Comparison of ENCODE assay signal across 8 mouse cellular contexts in genomic region chr4:149733748-149734147, GRCm38 (mm10). TPM values are rescaled to one million over a fixed set of nuclear protein-coding genes. Genes with fewer than 3 reads are reported as not detected.
DNase-seq lines count a peak whose midpoint lies in the region; ATAC-seq and TF ChIP-seq lines count a peak whose summit lies in the region.

No protein-coding gene starts in this region.

- H3K9ac ChIP-seq in stomach, embryonic 15.5 days = no peak overlapping the region
- H3K9ac ChIP-seq in stomach, postnatal 0 days (ENCODE audit: low read length) = no peak overlapping the region

- no peak for ATAC-seq in stomach, embryonic 15.5 days (ENCODE audit: insufficient read depth, low FRiP score, low read depth)
- no peak for ATAC-seq in stomach, postnatal 0 days (ENCODE audit: low FRiP score, low TSS enrichment)

- intact Hi-C loops in left cerebral cortex, adult 2 months (cut with DNase I) = no loop called here

- no peaks in the 10 kb centered on the region for H3K9me3 ChIP-seq in stomach, embryonic 15.5 days
- H3K9me3 ChIP-seq in stomach, postnatal 0 days (ENCODE audit: control insufficient read depth, low read length) = no peaks in the 10 kb centered on the region

- H3K4me1 ChIP-seq in stomach, embryonic 15.5 days = peaks cover 45% of the 10 kb centered on the region
- H3K4me1 ChIP-seq in stomach, postnatal 0 days (replicated peaks; ENCODE audit: control insufficient read depth, insufficient read depth) = peaks cover 6% of the 10 kb centered on the region
- H3K4me1 ChIP-seq in lung, adult 2 months (ENCODE audit: control insufficient read depth, insufficient read depth, low read length) = peaks cover 11% of the 10 kb centered on the region

- H3K4me3 ChIP-seq in stomach, embryonic 15.5 days (replicated peaks) = no peak overlapping the region
- H3K4me3 ChIP-seq in stomach, postnatal 0 days (ENCODE audit: low read depth, low read length) = no peak overlapping the region
- no peak overlapping the region for H3K4me3 ChIP-seq in left cerebral cortex, adult 2 months
- H3K4me3 ChIP-seq in lung, adult 2 months (replicated peaks; ENCODE audit: extremely low read depth, low read depth, low read length) = no peak overlapping the region

- H3K36me3 ChIP-seq in stomach, embryonic 15.5 days = peaks cover 9% of the 10 kb centered on the region
- peaks cover 7% of the 10 kb centered on the region; the same call in 1 of the 2 replicates for H3K36me3 ChIP-seq in stomach, postnatal 0 days (ENCODE audit: control insufficient read depth, insufficient read depth, low read length)

- no peaks in the 10 kb centered on the region for H3K27me3 ChIP-seq in stomach, embryonic 15.5 days (replicated peaks)
- H3K27me3 ChIP-seq in stomach, postnatal 0 days (ENCODE audit: control insufficient read depth, insufficient read depth, low read length) = no peaks in the 10 kb centered on the region

- H3K27ac ChIP-seq in stomach, embryonic 15.5 days = no peak overlapping the region; the same call in 1 of the 2 replicates
- H3K27ac ChIP-seq in stomach, postnatal 0 days (replicated peaks) = no peak overlapping the region
- H3K27ac ChIP-seq in left cerebral cortex, adult 2 months = peak overlapping the region; percentile 80

- DNase-seq in stomach, postnatal 0 days (ENCODE audit: low spot score) = no peak
- peak; percentile 57 to 68 for DNase-seq in heart, adult 9 months (ENCODE audit: low spot score in 2 of 2)
- peak in 1 of 2 experiments; percentile 61 for DNase-seq in left cerebral cortex, adult 2 months (ENCODE audit: extremely low spot score in 1 of 2, low spot score in 2 of 2)
- DNase-seq in telencephalon, adult 2 months (ENCODE audit: low read depth, low spot score) = peak; percentile 51
- no peak for DNase-seq in ovary, postnatal 10 days (ENCODE audit: low spot score)
- DNase-seq in gastrocnemius, postnatal 4 days (ENCODE audit: low spot score in 2 of 2) = no peak
- DNase-seq in lung, adult 2 months = no peak

- TF ChIP-seq POLR2A in lung, adult 2 months (IDR thresholded peaks at IDR 0.05; ENCODE audit: borderline replicate concordance, extremely low read depth, low read depth, low read length) = no peak

- 63% methylated on average over 6 of the region's 6 CpGs for WGBS in stomach, embryonic 15.5 days
- 67% methylated on average over 6 of the region's 6 CpGs for WGBS in stomach, postnatal 0 days
- WGBS in lung, adult 2 months = 61% methylated on average over 6 of the region's 6 CpGs

- TF ChIP-seq CTCF in stomach, postnatal 0 days (IDR thresholded peaks at IDR 0.05; ENCODE audit: low read depth) = no peak
- no peak for TF ChIP-seq CTCF in left cerebral cortex, adult 2 months (IDR thresholded peaks at IDR 0.05)
- TF ChIP-seq CTCF in lung, adult 2 months (IDR thresholded peaks at IDR 0.05; ENCODE audit: insufficient read depth, low read length) = no peak

- H3K4me2 ChIP-seq in stomach, embryonic 15.5 days = 0 out of 2 replicates have a peak overlapping the region, but pooled peaks have one; percentile 2
- no peak overlapping the region for H3K4me2 ChIP-seq in stomach, postnatal 0 days (replicated peaks; ENCODE audit: low read depth)

- no peak for TF ChIP-seq EP300 in stomach, postnatal 0 days (optimal IDR thresholded peaks at IDR 0.05)

RNA-seq across cellular contexts. Expression of gene Tmem201, which starts 4.1 kb away (rescaled TPM):
- polyA plus RNA-seq in stomach, embryonic 15.5 days (2015; fragmentation: Nextera tagmentation; extraction: Ambion mirVana) = 24.0 and 26.8 TPM in 2 replicates
- polyA plus RNA-seq in stomach, postnatal 0 days (2015; fragmentation: Nextera tagmentation; extraction: Ambion mirVana) = 7.5 and 8.6 TPM in 2 replicates
- total RNA-seq in left cerebral cortex, adult 2 months (2021) = 10 to 100 TPM; 63.3 to 67.9 TPM
- 10 to 100 TPM; 60.5 to 67.7 TPM for total RNA-seq in gastrocnemius, postnatal 4 days (2021)
- polyA plus RNA-seq in lung, adult 2 months (2012; rRNA removed) = 34.0 TPM in 2 replicates

RNA-seq across cellular contexts. Expression of gene Pik3cd, which starts 31.4 kb away (rescaled TPM):
- 5.0 and 5.1 TPM in 2 replicates for polyA plus RNA-seq in stomach, embryonic 15.5 days (2015; fragmentation: Nextera tagmentation; extraction: Ambion mirVana)
- polyA plus RNA-seq in stomach, postnatal 0 days (2015; fragmentation: Nextera tagmentation; extraction: Ambion mirVana) = 1.9 and 2.0 TPM in 2 replicates
- total RNA-seq in left cerebral cortex, adult 2 months (2021) = 10 to 100 TPM; 24.6 to 25.4 TPM
- 10 to 100 TPM in 1 of 2 experiments, 1 to 10 TPM in 1; 8.7 to 11.7 TPM for total RNA-seq in gastrocnemius, postnatal 4 days (2021)
- 14.6 and 19.3 TPM in 2 replicates for polyA plus RNA-seq in lung, adult 2 months (2012; rRNA removed)

RNA-seq across cellular contexts. Expression of gene Slc25a33, which starts 40.3 kb away (rescaled TPM):
- 10.4 and 10.6 TPM in 2 replicates for polyA plus RNA-seq in stomach, embryonic 15.5 days (2015; fragmentation: Nextera tagmentation; extraction: Ambion mirVana)
- polyA plus RNA-seq in stomach, postnatal 0 days (2015; fragmentation: Nextera tagmentation; extraction: Ambion mirVana) = 21.7 and 22.4 TPM in 2 replicates
- 10 to 100 TPM; 25.9 to 30.2 TPM for total RNA-seq in left cerebral cortex, adult 2 months (2021)
- 1 to 10 TPM; 5.8 to 9.0 TPM for total RNA-seq in gastrocnemius, postnatal 4 days (2021)
- polyA plus RNA-seq in lung, adult 2 months (2012; rRNA removed) = 9.5 and 12.7 TPM in 2 replicates

Comparison
In these comparisons a context has a peak if more than half of its experiments do, and no peak if none do; other contexts are left out.
1. DNase-seq: peak in heart, adult 9 months (2 of 2) and telencephalon, adult 2 months (single experiment); none in stomach, postnatal 0 days (single experiment), ovary, postnatal 10 days (single experiment), gastrocnemius, postnatal 4 days (0 of 2) and lung, adult 2 months (single experiment).